Mouse (Mus musculus) stomach, postnatal 0 days (tissue): Measurements from ENCODE around the gene Tet3.
A peak's percentile ranks its signal among the peaks of the same experiment; 100 is the strongest.

Experiments used
- CTCF ChIP-seq: IDR thresholded peaks from 2 replicates; pipeline ENCODE4 v1.5.1; 2016; ENCODE audit warnings: antibody characterized with exemption, low read depth, mild to moderate bottlenecking, moderate library complexity
- EP300 ChIP-seq: optimal IDR thresholded peaks from 2 replicates; pipeline ENCODE3; 2016; ENCODE audit warnings: antibody characterized with exemption

DNA sequence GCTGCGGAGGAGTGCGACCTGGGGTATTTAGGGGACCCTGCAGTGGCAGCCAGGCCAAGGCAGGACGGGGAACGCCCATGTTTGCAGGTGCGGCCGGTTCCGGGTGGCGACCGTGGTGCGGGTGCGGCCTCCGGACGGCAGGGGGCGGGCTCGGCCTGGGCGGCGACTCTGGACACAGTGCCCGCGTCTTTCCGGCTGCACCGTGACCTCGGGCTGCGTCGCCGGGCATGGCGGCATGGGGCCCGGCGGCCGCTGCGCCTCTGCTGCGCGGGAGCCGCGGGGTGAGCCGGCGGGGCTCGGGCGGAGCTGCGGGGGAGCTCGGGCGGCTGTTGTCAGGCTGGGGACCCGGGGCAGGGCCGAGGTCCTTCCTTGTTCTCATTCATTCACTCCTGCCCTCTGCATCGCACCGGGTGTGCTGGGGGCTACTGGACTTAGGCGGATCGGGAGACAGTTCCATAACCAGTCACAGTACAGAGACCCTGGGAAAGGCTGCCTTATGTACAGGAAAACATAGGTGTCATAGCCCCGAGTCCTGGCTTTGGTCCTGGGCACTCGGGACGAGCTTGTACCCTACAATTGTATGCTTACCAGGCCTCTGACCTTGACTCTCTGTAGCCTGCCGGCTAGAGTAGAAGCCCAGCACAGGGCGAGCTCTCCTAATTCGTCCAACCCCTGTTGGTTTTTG is 109.5 kb downstream of the Tet3 start:
- TF ChIP-seq CTCF (peak; percentile 85), EP300 (no peak)
